Mouse (Mus musculus): Measurements from ENCODE around the gene Ywhae. TPM values are rescaled to one million over a fixed set of nuclear protein-coding genes. Genes with fewer than 3 reads are reported as not detected.

The Ywhae gene
- polyA plus RNA-seq, 1 experiment from 2014 or later = 718 TPM

- H3K27ac ChIP-seq (ENCODE audit: low read length) = no peak overlapping the region
- H3K4me2 ChIP-seq (ENCODE audit: low read depth, low read length) = no peak overlapping the region
- no peak overlapping the region for H3K4me3 ChIP-seq (ENCODE audit: low read length)
- H3K9me3 ChIP-seq (ENCODE audit: control insufficient read depth, low read length) = no peaks in the 10 kb centered on the region
- 0 out of 2 replicates have a peak, but pooled peaks cover 4% of the 10 kb centered on the region for H3K36me3 ChIP-seq (ENCODE audit: control insufficient read depth, insufficient read depth, low read length)
- H3K9ac ChIP-seq (ENCODE audit: low read depth, low read length) = no peak overlapping the region
- no peak for ATAC-seq
- 73% methylated on average over 4 of the region's 4 CpGs for WGBS
- H3K4me1 ChIP-seq (ENCODE audit: control insufficient read depth, insufficient read depth, low read length) = peaks cover 18% of the 10 kb centered on the region
- no peaks in the 10 kb centered on the region for H3K27me3 ChIP-seq (replicated peaks; ENCODE audit: control insufficient read depth, insufficient read depth, low read length)
These were observed 18.4 kb downstream of the Ywhae start for GRCm38 (mm10) chr11:75751082-75751481.

DNA sequence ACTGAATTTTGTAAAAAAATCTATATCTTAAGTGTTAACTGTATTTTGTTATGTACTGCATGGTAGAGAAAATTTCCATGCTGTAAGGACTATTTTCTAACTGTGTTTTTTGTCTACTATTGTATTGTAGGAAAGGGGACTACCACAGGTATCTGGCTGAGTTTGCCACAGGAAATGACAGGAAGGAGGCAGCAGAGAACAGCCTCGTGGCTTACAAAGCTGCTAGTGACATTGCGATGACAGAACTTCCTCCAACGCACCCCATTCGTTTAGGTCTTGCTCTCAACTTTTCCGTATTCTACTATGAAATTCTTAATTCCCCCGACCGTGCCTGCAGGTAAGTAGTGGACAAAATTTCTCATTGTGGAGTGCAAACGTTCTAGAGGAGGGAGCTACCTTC lies 24.0 kb downstream of the Ywhae start:
- Histone ChIP-seq H3K4me3 (ENCODE audit: low read length) (no peak overlapping the region), H3K4me2 (ENCODE audit: low read depth, low read length) (no peak overlapping the region), H3K36me3 (ENCODE audit: control insufficient read depth, insufficient read depth, low read length) (peaks cover 22% of the 10 kb centered on the region), H3K9ac (ENCODE audit: low read depth, low read length) (no peak overlapping the region), H3K27ac (ENCODE audit: low read length) (no peak overlapping the region), H3K4me1 (ENCODE audit: control insufficient read depth, insufficient read depth, low read length) (0 out of 2 replicates have a peak, but pooled peaks cover 1% of the 10 kb centered on the region), H3K27me3 (replicated peaks; ENCODE audit: control insufficient read depth, insufficient read depth, low read length) (no peaks in the 10 kb centered on the region), H3K9me3 (ENCODE audit: control insufficient read depth, low read length) (no peaks in the 10 kb centered on the region)
- ATAC-seq = no peak
- 85% methylated on average over 8 of the region's 8 CpGs for WGBS

GRCm38 (mm10) chr11:75758553-75758952 lies 25.9 kb downstream of the Ywhae start:
- Histone ChIP-seq H3K4me3 (ENCODE audit: low read length) (no peak overlapping the region), H3K4me1 (ENCODE audit: control insufficient read depth, insufficient read depth, low read length) (no peaks in the 10 kb centered on the region), H3K4me2 (ENCODE audit: low read depth, low read length) (no peak overlapping the region), H3K27me3 (replicated peaks; ENCODE audit: control insufficient read depth, insufficient read depth, low read length) (no peaks in the 10 kb centered on the region), H3K36me3 (ENCODE audit: control insufficient read depth, insufficient read depth, low read length) (peaks cover 22% of the 10 kb centered on the region), H3K9me3 (ENCODE audit: control insufficient read depth, low read length) (no peaks in the 10 kb centered on the region), H3K9ac (ENCODE audit: low read depth, low read length) (no peak overlapping the region), H3K27ac (ENCODE audit: low read length) (no peak overlapping the region)
- no peak for ATAC-seq
- 93% methylated on average over 1 of the region's 1 CpGs for WGBS

DNA sequence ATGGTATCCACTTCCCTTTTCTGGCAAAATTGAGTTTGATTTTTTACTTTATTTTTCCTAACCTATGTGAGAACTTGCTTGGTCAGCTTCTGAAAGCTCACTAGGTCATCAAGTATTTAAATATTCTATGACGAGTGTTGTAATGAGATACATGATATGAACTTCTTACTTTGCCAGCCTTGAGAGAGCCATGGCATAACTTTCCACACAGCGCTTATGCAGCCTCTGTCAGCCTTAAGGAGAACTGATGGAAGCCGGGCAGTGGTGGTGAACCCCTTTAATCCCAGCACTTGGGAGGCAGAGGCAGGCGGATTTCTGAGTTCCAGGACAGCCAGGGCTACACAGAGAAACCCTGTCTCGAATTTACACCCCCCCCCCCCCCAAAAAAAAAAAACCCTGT lies 28.1 kb downstream of the Ywhae start:
- Histone ChIP-seq H3K27me3 (replicated peaks; ENCODE audit: control insufficient read depth, insufficient read depth, low read length) (no peaks in the 10 kb centered on the region), H3K9ac (ENCODE audit: low read depth, low read length) (no peak overlapping the region), H3K4me2 (ENCODE audit: low read depth, low read length) (no peak overlapping the region), H3K4me3 (ENCODE audit: low read length) (no peak overlapping the region), H3K4me1 (ENCODE audit: control insufficient read depth, insufficient read depth, low read length) (no peaks in the 10 kb centered on the region), H3K9me3 (ENCODE audit: control insufficient read depth, low read length) (no peaks in the 10 kb centered on the region), H3K36me3 (ENCODE audit: control insufficient read depth, insufficient read depth, low read length) (peaks cover 21% of the 10 kb centered on the region), H3K27ac (ENCODE audit: low read length) (no peak overlapping the region)
- no peak for ATAC-seq
- 96% methylated on average over 5 of the region's 5 CpGs for WGBS

- no peak overlapping the region for H3K9ac ChIP-seq (ENCODE audit: low read depth, low read length)
- no peak overlapping the region for H3K27ac ChIP-seq (ENCODE audit: low read length)
- 67% methylated on average over 2 of the region's 2 CpGs for WGBS
- no peak for ATAC-seq
- peaks cover 20% of the 10 kb centered on the region for H3K36me3 ChIP-seq (ENCODE audit: control insufficient read depth, insufficient read depth, low read length)
- H3K4me1 ChIP-seq (ENCODE audit: control insufficient read depth, insufficient read depth, low read length) = no peaks in the 10 kb centered on the region
- no peaks in the 10 kb centered on the region for H3K9me3 ChIP-seq (ENCODE audit: control insufficient read depth, low read length)
- H3K27me3 ChIP-seq (replicated peaks; ENCODE audit: control insufficient read depth, insufficient read depth, low read length) = no peaks in the 10 kb centered on the region
- no peak overlapping the region for H3K4me3 ChIP-seq (ENCODE audit: low read length)
- H3K4me2 ChIP-seq (ENCODE audit: low read depth, low read length) = no peak overlapping the region
These were observed 30.0 kb downstream of the Ywhae start for GRCm38 (mm10) chr11:75762708-75763107.

GRCm38 (mm10) chr11:75764521-75765023 lies 31.9 kb downstream of the Ywhae start:
- no peak for ATAC-seq
- no peaks in the 10 kb centered on the region for H3K27me3 ChIP-seq (replicated peaks; ENCODE audit: control insufficient read depth, insufficient read depth, low read length)
- 79% methylated on average over 4 of the region's 4 CpGs for WGBS
- H3K27ac ChIP-seq (ENCODE audit: low read length) = no peak overlapping the region
- peaks cover 5% of the 10 kb centered on the region; the same call in 1 of the 2 replicates for H3K4me1 ChIP-seq (ENCODE audit: control insufficient read depth, insufficient read depth, low read length)
- peaks cover 11% of the 10 kb centered on the region for H3K36me3 ChIP-seq (ENCODE audit: control insufficient read depth, insufficient read depth, low read length)
- no peak overlapping the region for H3K9ac ChIP-seq (ENCODE audit: low read depth, low read length)
- H3K9me3 ChIP-seq (ENCODE audit: control insufficient read depth, low read length) = no peaks in the 10 kb centered on the region
- H3K4me2 ChIP-seq (ENCODE audit: low read depth, low read length) = no peak overlapping the region
- H3K4me3 ChIP-seq (ENCODE audit: low read length) = no peak overlapping the region

- peaks cover 8% of the 10 kb centered on the region for H3K36me3 ChIP-seq (ENCODE audit: control insufficient read depth, insufficient read depth, low read length)
These were observed 32.5 kb downstream of the Ywhae start for GRCm38 (mm10) chr11:75765161-75765560.

DNA sequence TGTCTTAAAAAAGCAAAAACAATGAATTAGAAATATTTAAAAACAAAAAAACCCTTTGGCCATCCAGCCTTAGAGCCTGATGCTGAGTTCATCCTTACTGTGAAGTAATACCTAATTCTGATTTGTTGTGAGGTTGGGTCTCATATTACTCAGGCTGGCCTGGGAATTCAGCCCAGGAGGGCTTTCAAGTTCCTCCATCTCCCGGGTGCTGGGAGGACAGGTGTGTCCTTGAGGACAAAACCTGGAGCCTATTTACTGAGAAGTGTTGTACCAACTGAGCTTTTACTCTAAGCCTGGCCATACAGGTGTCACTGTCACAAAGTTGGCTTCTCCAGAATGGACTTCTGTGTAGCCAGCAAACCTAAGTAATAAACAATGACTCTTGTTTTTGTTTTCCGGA lies 34.3 kb downstream of the Ywhae start:
- Histone ChIP-seq H3K4me3 (ENCODE audit: low read length) (no peak overlapping the region), H3K9ac (ENCODE audit: low read depth, low read length) (no peak overlapping the region), H3K36me3 (ENCODE audit: control insufficient read depth, insufficient read depth, low read length) (peaks cover 8% of the 10 kb centered on the region), H3K4me1 (ENCODE audit: control insufficient read depth, insufficient read depth, low read length) (peaks cover 5% of the 10 kb centered on the region; the same call in 1 of the 2 replicates), H3K27ac (ENCODE audit: low read length) (no peak overlapping the region), H3K27me3 (replicated peaks; ENCODE audit: control insufficient read depth, insufficient read depth, low read length) (no peaks in the 10 kb centered on the region), H3K9me3 (ENCODE audit: control insufficient read depth, low read length) (no peaks in the 10 kb centered on the region), H3K4me2 (ENCODE audit: low read depth, low read length) (no peak overlapping the region)
- ATAC-seq = no peak
- WGBS = 57% methylated on average over 2 of the region's 2 CpGs

More at GRCm38 (mm10) chr11:75765161-75765560, 32.5 kb downstream of the Ywhae start:
- H3K27ac ChIP-seq (ENCODE audit: low read length) = no peak overlapping the region
- H3K9ac ChIP-seq (ENCODE audit: low read depth, low read length) = no peak overlapping the region
- H3K27me3 ChIP-seq (replicated peaks; ENCODE audit: control insufficient read depth, insufficient read depth, low read length) = no peaks in the 10 kb centered on the region
- 86% methylated on average over 8 of the region's 8 CpGs for WGBS
- H3K4me3 ChIP-seq (ENCODE audit: low read length) = no peak overlapping the region
- peaks cover 5% of the 10 kb centered on the region; the same call in 1 of the 2 replicates for H3K4me1 ChIP-seq (ENCODE audit: control insufficient read depth, insufficient read depth, low read length)
- H3K9me3 ChIP-seq (ENCODE audit: control insufficient read depth, low read length) = no peaks in the 10 kb centered on the region
- no peak overlapping the region for H3K4me2 ChIP-seq (ENCODE audit: low read depth, low read length)
- no peak for ATAC-seq

- H3K36me3 ChIP-seq (ENCODE audit: control insufficient read depth, insufficient read depth, low read length) = peaks cover 8% of the 10 kb centered on the region
- H3K27ac ChIP-seq (ENCODE audit: low read length) = peak overlapping the region; percentile 24; the same call in 1 of the 2 replicates
- 52% methylated on average over 6 of the region's 6 CpGs for WGBS
- H3K4me1 ChIP-seq (ENCODE audit: control insufficient read depth, insufficient read depth, low read length) = peaks cover 5% of the 10 kb centered on the region; the same call in 1 of the 2 replicates
- ATAC-seq = no peak
- peak overlapping the region; percentile 11; the same call in 1 of the 2 replicates for H3K9ac ChIP-seq (ENCODE audit: low read depth, low read length)
- no peaks in the 10 kb centered on the region for H3K9me3 ChIP-seq (ENCODE audit: control insufficient read depth, low read length)
- H3K27me3 ChIP-seq (replicated peaks; ENCODE audit: control insufficient read depth, insufficient read depth, low read length) = no peaks in the 10 kb centered on the region
- no peak overlapping the region for H3K4me3 ChIP-seq (ENCODE audit: low read length)
- H3K4me2 ChIP-seq (ENCODE audit: low read depth, low read length) = peak overlapping the region; percentile 55; the same call in 1 of the 2 replicates
These were observed 35.7 kb downstream of the Ywhae start for GRCm38 (mm10) chr11:75768091-75768989.
